In the genomic region with DNA sequence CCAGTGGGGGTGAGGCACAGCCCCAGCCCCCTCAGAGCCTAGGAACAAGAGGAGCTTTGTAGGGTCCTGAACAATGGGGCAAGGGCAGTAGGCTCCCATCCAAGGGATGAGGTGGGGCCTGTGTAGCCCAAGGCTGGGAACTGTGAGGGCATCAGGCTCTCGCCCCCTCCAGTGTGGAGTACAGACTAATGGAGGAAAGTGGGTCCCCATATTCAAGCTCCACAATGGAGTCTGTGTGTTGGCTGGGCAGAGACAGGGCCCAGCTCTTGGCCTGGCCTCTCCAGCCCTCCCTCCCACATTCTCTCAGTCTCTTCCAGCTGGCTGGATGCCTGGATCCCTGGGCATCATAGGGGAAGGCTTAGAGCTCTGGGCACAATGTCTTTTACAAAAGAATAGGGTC, we compare ENCODE assay signal across 8 mouse cellular contexts. TPM values are rescaled to one million over a fixed set of nuclear protein-coding genes. Genes with fewer than 3 reads are reported as not detected.
DNase-seq lines count a peak whose midpoint lies in the region; ATAC-seq and TF ChIP-seq lines count a peak whose summit lies in the region.

No protein-coding gene starts in this region.

- peaks cover 17% of the 10 kb centered on the region for H3K27me3 ChIP-seq in embryonic facial prominence, embryonic 14.5 days (replicated peaks; ENCODE audit: control insufficient read depth, insufficient read depth, low read length)
- H3K27me3 ChIP-seq in hindbrain, postnatal 0 days (ENCODE audit: insufficient read depth, low read length) = no peaks in the 10 kb centered on the region
- no peaks in the 10 kb centered on the region for H3K27me3 ChIP-seq in midbrain, embryonic 16.5 days (ENCODE audit: control insufficient read depth, insufficient read depth, low read depth, low read length)

- DNase-seq in 3T3-L1 (ENCODE audit: low read depth, low spot score) = peak; percentile 63
- peak; percentile 96 for DNase-seq in Muller cell, postnatal 12 days (ENCODE audit: inconsistent ontology term)
- peak; percentile 53 for DNase-seq in embryonic facial prominence, embryonic 14.5 days (ENCODE audit: low spot score)
- DNase-seq in hindbrain, postnatal 0 days (ENCODE audit: low spot score) = peak; percentile 92
- no peak for DNase-seq in urinary bladder, postnatal 4 days (ENCODE audit: low spot score in 2 of 2)
- no peak for DNase-seq in natural killer cell, adult 2 months (ENCODE audit: low spot score in 2 of 2)

- no peaks in the 10 kb centered on the region for H3K36me3 ChIP-seq in embryonic facial prominence, embryonic 14.5 days (ENCODE audit: control insufficient read depth, insufficient read depth, low read length)
- H3K36me3 ChIP-seq in hindbrain, postnatal 0 days (ENCODE audit: insufficient read depth, low read length) = no peaks in the 10 kb centered on the region; the same call in 1 of the 2 replicates
- no peaks in the 10 kb centered on the region for H3K36me3 ChIP-seq in midbrain, embryonic 16.5 days (ENCODE audit: control insufficient read depth, insufficient read depth, low read length)

- TF ChIP-seq CTCF in hindbrain, postnatal 0 days (IDR thresholded peaks at IDR 0.05; ENCODE audit: low read depth) = no peak

- H3K4me3 ChIP-seq in embryonic facial prominence, embryonic 14.5 days (ENCODE audit: low read depth, low read length) = no peak overlapping the region
- 0 out of 2 replicates have a peak overlapping the region, but pooled peaks have one; percentile 4 for H3K4me3 ChIP-seq in hindbrain, postnatal 0 days (ENCODE audit: low read length)
- H3K4me3 ChIP-seq in midbrain, embryonic 16.5 days (ENCODE audit: low read depth, low read length) = peak overlapping the region; percentile 30

- H3K4me2 ChIP-seq in embryonic facial prominence, embryonic 14.5 days (ENCODE audit: low read depth, low read length) = no peak overlapping the region
- H3K4me2 ChIP-seq in hindbrain, postnatal 0 days (ENCODE audit: low read depth, low read length) = peak overlapping the region; percentile 46
- H3K4me2 ChIP-seq in midbrain, embryonic 16.5 days (ENCODE audit: low read length) = peak overlapping the region; percentile 54

- ATAC-seq in embryonic facial prominence, embryonic 14.5 days (ENCODE audit: low read depth) = peak; percentile 51
- ATAC-seq in hindbrain, postnatal 0 days = peak; percentile 82
- ATAC-seq in midbrain, embryonic 16.5 days = peak; percentile 77
- no peak for ATAC-seq in monocyte, adult 5-6 weeks (replicated peaks; ENCODE audit: insufficient number of reproducible peaks, low FRiP score, low TSS enrichment, poor library complexity, severe bottlenecking)

- peaks cover 14% of the 10 kb centered on the region; the same call in 1 of the 2 replicates for H3K4me1 ChIP-seq in embryonic facial prominence, embryonic 14.5 days (ENCODE audit: control insufficient read depth, insufficient read depth, low read length)
- H3K4me1 ChIP-seq in hindbrain, postnatal 0 days (ENCODE audit: insufficient read depth, low read length) = peaks cover 26% of the 10 kb centered on the region
- H3K4me1 ChIP-seq in midbrain, embryonic 16.5 days (ENCODE audit: control insufficient read depth, insufficient read depth, low read length) = peaks cover 41% of the 10 kb centered on the region

- H3K9ac ChIP-seq in embryonic facial prominence, embryonic 14.5 days (ENCODE audit: low read depth, low read length) = no peak overlapping the region
- peak overlapping the region; percentile 45 for H3K9ac ChIP-seq in hindbrain, postnatal 0 days (replicated peaks; ENCODE audit: low read length)
- H3K9ac ChIP-seq in midbrain, embryonic 16.5 days (ENCODE audit: low read depth, low read length) = peak overlapping the region; percentile 61

- no peaks in the 10 kb centered on the region for H3K9me3 ChIP-seq in embryonic facial prominence, embryonic 14.5 days (ENCODE audit: control insufficient read depth, low read length)
- H3K9me3 ChIP-seq in hindbrain, postnatal 0 days (ENCODE audit: low read length) = no peaks in the 10 kb centered on the region
- no peaks in the 10 kb centered on the region for H3K9me3 ChIP-seq in midbrain, embryonic 16.5 days (replicated peaks; ENCODE audit: control insufficient read depth, low read length, poor library complexity, severe bottlenecking)

- WGBS in embryonic facial prominence, embryonic 14.5 days = 22% methylated on average over 1 of the region's 1 CpGs
- WGBS in hindbrain, postnatal 0 days = 17% methylated on average over 1 of the region's 1 CpGs
- 0% methylated on average over 1 of the region's 1 CpGs for WGBS in midbrain, embryonic 16.5 days

- H3K27ac ChIP-seq in embryonic facial prominence, embryonic 14.5 days (replicated peaks; ENCODE audit: low read depth, low read length) = peak overlapping the region; percentile 0; the same call in 1 of the 2 replicates
- H3K27ac ChIP-seq in hindbrain, postnatal 0 days = peak overlapping the region; percentile 89
- H3K27ac ChIP-seq in midbrain, embryonic 16.5 days (ENCODE audit: low read length) = peak overlapping the region; percentile 90

RNA-seq across cellular contexts. Expression of gene Ttyh1, which starts 4.5 kb away (rescaled TPM):
- polyA plus RNA-seq in embryonic facial prominence, embryonic 14.5 days (2014; fragmentation: Nextera tagmentation; extraction: Ambion mirVana) = 8.1 and 8.7 TPM in 2 replicates
- total RNA-seq in hindbrain, postnatal 0 days (2014; rRNA removed) = 819 and 1,009 TPM in 2 replicates
- 249 and 272 TPM in 2 replicates for polyA plus RNA-seq in hindbrain, postnatal 0 days (2015; fragmentation: Nextera tagmentation; extraction: Ambion mirVana)
- polyA plus RNA-seq in midbrain, embryonic 16.5 days (2015; fragmentation: Nextera tagmentation; extraction: Ambion mirVana) = 122 and 158 TPM in 2 replicates
- not detected in 3 replicates for total RNA-seq in monocyte, adult 5-6 weeks (2017)

RNA-seq across cellular contexts. Expression of gene Leng8, which starts 13.1 kb away (rescaled TPM):
- polyA plus RNA-seq in embryonic facial prominence, embryonic 14.5 days (2014; fragmentation: Nextera tagmentation; extraction: Ambion mirVana) = 38.7 and 49.8 TPM in 2 replicates
- 183 and 264 TPM in 2 replicates for total RNA-seq in hindbrain, postnatal 0 days (2014; rRNA removed)
- 49.1 and 50.8 TPM in 2 replicates for polyA plus RNA-seq in hindbrain, postnatal 0 days (2015; fragmentation: Nextera tagmentation; extraction: Ambion mirVana)
- 81.8 and 83.3 TPM in 2 replicates for polyA plus RNA-seq in midbrain, embryonic 16.5 days (2015; fragmentation: Nextera tagmentation; extraction: Ambion mirVana)
- 93.7 to 137 TPM (median 95.1 TPM) in 3 replicates for total RNA-seq in monocyte, adult 5-6 weeks (2017)

RNA-seq across cellular contexts. Expression of gene Leng9, which starts 26.4 kb away (rescaled TPM):
- 3.5 and 4.3 TPM in 2 replicates for polyA plus RNA-seq in embryonic facial prominence, embryonic 14.5 days (2014; fragmentation: Nextera tagmentation; extraction: Ambion mirVana)
- 4.2 and 4.4 TPM in 2 replicates for total RNA-seq in hindbrain, postnatal 0 days (2014; rRNA removed)
- 4.2 and 5.4 TPM in 2 replicates for polyA plus RNA-seq in hindbrain, postnatal 0 days (2015; fragmentation: Nextera tagmentation; extraction: Ambion mirVana)
- 4.9 and 5.3 TPM in 2 replicates for polyA plus RNA-seq in midbrain, embryonic 16.5 days (2015; fragmentation: Nextera tagmentation; extraction: Ambion mirVana)
- total RNA-seq in monocyte, adult 5-6 weeks (2017) = 26.4 to 29.4 TPM (median 28.3 TPM) in 3 replicates

RNA-seq across cellular contexts. Expression of gene Cdc42ep5, which starts 40.9 kb away (rescaled TPM):
- polyA plus RNA-seq in embryonic facial prominence, embryonic 14.5 days (2014; fragmentation: Nextera tagmentation; extraction: Ambion mirVana) = 58.9 and 61.1 TPM in 2 replicates
- 8.5 and 15.9 TPM in 2 replicates for total RNA-seq in hindbrain, postnatal 0 days (2014; rRNA removed)
- 11.7 and 12.0 TPM in 2 replicates for polyA plus RNA-seq in hindbrain, postnatal 0 days (2015; fragmentation: Nextera tagmentation; extraction: Ambion mirVana)
- 4.7 and 5.1 TPM in 2 replicates for polyA plus RNA-seq in midbrain, embryonic 16.5 days (2015; fragmentation: Nextera tagmentation; extraction: Ambion mirVana)
- total RNA-seq in monocyte, adult 5-6 weeks (2017) = 2.7 TPM in 1 of 3 replicates, not detected in the others

Comparison
In these comparisons a context has a peak if more than half of its experiments do, and no peak if none do; other contexts are left out.
1. DNase-seq: peak in 3T3-L1 (single experiment), Muller cell, postnatal 12 days (single experiment), embryonic facial prominence, embryonic 14.5 days (single experiment) and hindbrain, postnatal 0 days (single experiment); none in urinary bladder, postnatal 4 days (0 of 2) and natural killer cell, adult 2 months (0 of 2).
2. H3K27ac ChIP-seq: peak in every context shown above with its lines; median percentile 90 in midbrain, embryonic 16.5 days; 89 in hindbrain, postnatal 0 days; 0 in embryonic facial prominence, embryonic 14.5 days.
3. RNA of gene Ttyh1, which starts 4.5 kb away (polyA plus RNA-seq): 249 to 272 TPM in hindbrain, postnatal 0 days and 122 to 158 TPM in midbrain, embryonic 16.5 days; 8.1 to 8.7 TPM in embryonic facial prominence, embryonic 14.5 days; every median in the first group is over 10 times any median in the second.